In the genomic region with DNA sequence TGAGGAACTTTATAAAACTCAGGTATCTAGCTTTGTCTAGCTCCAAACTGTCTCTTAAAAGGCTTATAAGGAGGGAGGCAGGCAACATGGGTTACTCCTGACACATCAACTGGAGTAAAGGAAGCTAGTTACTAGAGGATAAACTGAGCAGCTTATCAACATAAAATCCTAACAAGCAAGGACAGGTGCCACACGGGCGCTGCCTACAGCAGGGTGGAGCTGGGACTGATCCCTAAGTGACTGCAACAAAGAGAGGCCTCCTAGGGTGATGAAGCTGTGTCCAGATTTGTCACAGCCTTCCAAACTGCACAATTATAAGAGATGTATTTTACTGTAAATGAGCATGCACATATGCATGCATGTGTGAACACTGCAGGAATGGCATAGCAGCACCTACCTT, we compare ENCODE assay signal across 9 mouse cellular contexts.
"Had no signal": no experiment of that assay in that cellular context is flagged by ENCODE, and none has a peak within 500 bp of the region (broad histone marks: within the 10 kb centered on the region; RNA-seq: fewer than 3 reads in every experiment).

No protein-coding gene starts in this region.

- H3K4me2 ChIP-seq: limb, embryonic 13.5 days; midbrain, embryonic 12.5 days; stomach, embryonic 15.5 days had no signal

- H3K9me3 ChIP-seq: limb, embryonic 13.5 days; midbrain, embryonic 12.5 days; stomach, embryonic 15.5 days had no signal

- H3K4me3 ChIP-seq: limb, embryonic 13.5 days; midbrain, embryonic 12.5 days; stomach, embryonic 15.5 days had no signal

- H3K27me3 ChIP-seq: limb, embryonic 13.5 days; midbrain, embryonic 12.5 days; stomach, embryonic 15.5 days had no signal

- H3K9ac ChIP-seq: limb, embryonic 13.5 days; liver, embryonic 14.5 days; midbrain, embryonic 12.5 days; stomach, embryonic 15.5 days had no signal

- ATAC-seq: midbrain, embryonic 16.5 days had no signal

- H3K4me1 ChIP-seq: midbrain, embryonic 12.5 days had no signal

- DNase-seq: kidney, postnatal 14 days; left cerebral cortex, postnatal 4 days; thymus, adult 2 months; thymus, postnatal 25 days had no signal

- H3K36me3 ChIP-seq: limb, embryonic 13.5 days; midbrain, embryonic 12.5 days; stomach, embryonic 15.5 days had no signal

- H3K27ac ChIP-seq: limb, embryonic 13.5 days; liver, embryonic 14.5 days; midbrain, embryonic 12.5 days; stomach, embryonic 15.5 days had no signal
